Mouse (Mus musculus) spleen, embryonic (tissue): ENCODE results near the gene Hrk.

Experiments used
- CTCF ChIA-PET: fragments of 350-600 bp; sonication (Branson Sonifier 250); formaldehyde crosslinking; loops from one replicate; lab custom pipeline; 2022; lab: Charles Lee

The Hrk gene

GRCm38 (mm10) chr5:118214418-118215154 lies 50.1 kb downstream of the Hrk start:
- CTCF ChIA-PET, result no interaction called here

DNA sequence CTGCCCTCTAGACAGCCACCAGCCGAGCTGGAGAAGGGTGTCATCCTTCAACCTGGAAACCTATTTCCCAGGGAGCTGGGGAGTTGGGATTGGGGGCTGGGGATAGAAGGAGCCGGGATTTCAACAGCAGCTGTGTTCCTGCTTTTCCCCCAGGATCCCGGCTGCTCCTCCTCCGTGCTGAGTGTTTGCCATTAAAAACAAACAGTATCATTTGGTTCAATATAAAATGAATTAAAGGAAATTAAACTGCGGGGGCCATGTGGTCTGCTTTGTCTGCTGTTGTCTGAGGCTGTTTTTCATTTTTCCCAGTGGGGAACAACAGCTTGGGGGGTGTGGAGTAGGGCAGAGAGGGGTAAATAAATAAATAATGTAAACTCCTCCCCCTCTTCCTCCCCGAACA lies 53.0 kb downstream of the Hrk start:
- CTCF ChIA-PET, result no interaction called here

- CTCF ChIA-PET, result no interaction called here
Measured at GRCm38 (mm10) chr5:118223142-118223757, 58.8 kb downstream of the Hrk start.

GRCm38 (mm10) chr5:118230071-118230611 lies 65.7 kb downstream of the Hrk start:
- CTCF ChIA-PET, result no interaction called here

- CTCF ChIA-PET, result interaction anchor here (0.6 kb wide), 1 partner anchor 332 kb away, joined by 4 read pairs; no protein-coding TSS in a partner anchor
Measured at GRCm38 (mm10) chr5:118236891-118237290, 72.4 kb downstream of the Hrk start.
